Mouse (Mus musculus): ENCODE measurements around the gene Olfr13. TPM values are rescaled to one million over a fixed set of nuclear protein-coding genes. Genes with fewer than 3 reads are reported as not detected.

Olfr13 gene
- not detected in 2 replicates for polyA plus RNA-seq (2012)

GRCm38 (mm10) chr6:43171840-43172239 is at the start of gene Olfr13:
Gene Olfr13, plus strand, starts transcription at chr6:43172140.

GRCm38 (mm10) chr6:43146267-43146666 is 25.7 kb upstream of the Olfr13 start, which contains the start of gene Olfr237-ps1:
Gene Olfr237-ps1, plus strand, starts transcription at chr6:43146567.

GRCm38 (mm10) chr6:43162982-43163381 is 9.0 kb upstream of the Olfr13 start, which contains the start of gene Olfr437:
Gene Olfr437, plus strand, starts transcription at chr6:43163282.

GRCm38 (mm10) chr6:43196781-43197180 is 24.8 kb downstream of the Olfr13 start, which contains the start of gene Olfr435:
Gene Olfr435, plus strand, starts transcription at chr6:43197146.

GRCm38 (mm10) chr6:43212873-43213272 is 40.9 kb downstream of the Olfr13 start, which contains the start of gene Olfr434:
Gene Olfr434, plus strand, starts transcription at chr6:43213021.

Other genes starting within 250 kb of the Olfr13 start
- gene Olfr444, start 223.1 kb upstream of the Olfr13 start, polyA plus RNA-seq (2012) = not detected in 2 replicates
- not detected in 2 replicates for gene Olfr441, start 65.8 kb upstream of the Olfr13 start, polyA plus RNA-seq (2012)
- not detected in 2 replicates for gene Olfr237-ps1, start 25.6 kb upstream of the Olfr13 start, polyA plus RNA-seq (2012)
- 0.04 TPM in 1 of 2 replicates, not detected in the other for gene Olfr437, start 8.9 kb upstream of the Olfr13 start, polyA plus RNA-seq (2012)
- not detected in 2 replicates for gene Olfr435, start 25.0 kb downstream of the Olfr13 start, polyA plus RNA-seq (2012)
- gene Olfr434, start 40.9 kb downstream of the Olfr13 start, polyA plus RNA-seq (2012) = not detected in 2 replicates
- gene Olfr47, start 59.4 kb downstream of the Olfr13 start, polyA plus RNA-seq (2012) = not detected in 2 replicates
- gene Arhgef5, start 93.4 kb downstream of the Olfr13 start, polyA plus RNA-seq (2012) = 0.56 and 1.2 TPM in 2 replicates
- 0.08 TPM in 1 of 2 replicates, not detected in the other for gene Nobox, start 137.4 kb downstream of the Olfr13 start, polyA plus RNA-seq (2012)

All from megakaryocyte-erythroid progenitor cell, adult 5 weeks (primary cell).